Mouse (Mus musculus): ENCODE measurements around the gene Olfr701. TPM values are rescaled to one million over a fixed set of nuclear protein-coding genes. Genes with fewer than 3 reads are reported as not detected.

Olfr701 gene
- not detected in 2 replicates for polyA plus RNA-seq (2016; fragmentation: Nextera tagmentation; extraction: Ambion mirVana)

DNA sequence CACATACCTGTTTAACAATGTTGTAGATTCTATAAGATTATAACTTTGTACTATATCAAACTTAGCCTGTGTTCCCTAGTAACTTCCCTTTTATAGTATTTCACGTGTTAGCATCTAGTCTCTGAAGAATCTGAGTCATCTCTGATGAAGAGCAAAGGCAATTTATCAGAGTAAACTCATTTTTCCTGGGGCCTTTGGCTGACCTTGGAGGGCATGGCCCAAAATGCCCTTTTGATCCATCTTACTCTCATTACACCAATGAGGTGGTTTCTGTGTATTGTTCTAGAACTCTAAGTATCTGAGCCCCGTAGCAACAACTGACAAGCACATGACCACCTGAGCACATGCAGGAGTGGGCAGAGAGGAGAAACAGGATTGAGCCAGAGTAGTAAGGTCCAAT is at the start of gene Olfr701:
Gene Olfr701, plus strand, starts transcription at position 301 of the 400 bp plus-strand sequence.
- DNase-seq (ENCODE audit: low spot score) = no peak
- H3K4me1 ChIP-seq (replicated peaks) = no peaks in the 10 kb centered on the region
- no peak within 1 kb of the TSS for H3K4me3 ChIP-seq
- no peaks in the 10 kb centered on the region for H3K27me3 ChIP-seq (ENCODE audit: insufficient read depth, poor library complexity, severe bottlenecking)
- WGBS = 79% methylated on average over 2 of the region's 2 CpGs
- H3K27ac ChIP-seq = no peak within 1 kb of the TSS
- H3K36me3 ChIP-seq = no peaks in the 10 kb centered on the region
- no peaks in the 10 kb centered on the region for H3K9me3 ChIP-seq

GRCm38 (mm10) chr7:106788330-106788729 is 25.6 kb upstream of the Olfr701 start:
- Histone ChIP-seq H3K4me1 (replicated peaks) (no peaks in the 10 kb centered on the region), H3K4me3 (no peak overlapping the region), H3K36me3 (no peaks in the 10 kb centered on the region), H3K9me3 (no peaks in the 10 kb centered on the region), H3K27ac (no peak overlapping the region), H3K27me3 (ENCODE audit: insufficient read depth, poor library complexity, severe bottlenecking) (no peaks in the 10 kb centered on the region)
- no peak for DNase-seq (ENCODE audit: low spot score)

DNA sequence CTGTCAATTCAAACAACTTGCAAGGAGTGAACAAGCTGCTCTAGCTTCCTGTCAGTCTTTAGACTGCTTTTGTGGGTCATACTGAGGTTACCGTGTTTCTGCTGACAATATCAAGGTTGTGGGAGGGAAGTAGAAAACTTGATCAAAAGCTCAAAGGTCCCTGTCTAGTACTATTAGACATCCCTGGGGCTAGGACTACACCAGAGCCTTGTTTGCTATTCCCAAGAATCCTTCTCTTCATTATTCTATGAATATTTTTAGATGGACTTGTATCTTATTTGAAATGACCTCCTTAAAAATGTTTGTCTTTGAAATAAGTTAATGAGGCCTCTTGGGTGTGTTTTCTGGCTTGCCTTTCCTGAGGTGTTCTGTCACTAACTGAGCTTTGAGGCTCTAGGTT is 20.8 kb upstream of the Olfr701 start, which contains the start of gene Olfr699:
Gene Olfr699, minus strand, starts transcription at position 101 of the 400 bp plus-strand sequence.
- H3K27me3 ChIP-seq (ENCODE audit: insufficient read depth, poor library complexity, severe bottlenecking) = no peaks in the 10 kb centered on the region
- no peaks in the 10 kb centered on the region for H3K36me3 ChIP-seq
- no peak within 1 kb of the TSS for H3K27ac ChIP-seq
- no peaks in the 10 kb centered on the region for H3K4me1 ChIP-seq (replicated peaks)
- 86% methylated on average over 1 of the region's 1 CpGs for WGBS
- H3K9me3 ChIP-seq = no peaks in the 10 kb centered on the region
- no peak for DNase-seq (ENCODE audit: low spot score)
- H3K4me3 ChIP-seq = no peak within 1 kb of the TSS

GRCm38 (mm10) chr7:106808734-106809133 is 5.2 kb upstream of the Olfr701 start, which contains the start of gene Olfr700:
Gene Olfr700, minus strand, starts transcription at chr7:106808834.
- DNase-seq (ENCODE audit: low spot score) = no peak

GRCm38 (mm10) chr7:106815775-106816174 is 1.8 kb downstream of the Olfr701 start:
- Histone ChIP-seq H3K27ac (no peak overlapping the region), H3K27me3 (ENCODE audit: insufficient read depth, poor library complexity, severe bottlenecking) (no peaks in the 10 kb centered on the region), H3K9me3 (no peaks in the 10 kb centered on the region), H3K36me3 (no peaks in the 10 kb centered on the region), H3K4me3 (no peak overlapping the region), H3K4me1 (replicated peaks) (no peaks in the 10 kb centered on the region)
- DNase-seq (ENCODE audit: low spot score) = no peak
- 72% methylated on average over 2 of the region's 2 CpGs for WGBS

More at GRCm38 (mm10) chr7:106808734-106809133, 5.2 kb upstream of the Olfr701 start, which contains the start of gene Olfr700:
- H3K27me3 ChIP-seq (ENCODE audit: insufficient read depth, poor library complexity, severe bottlenecking) = no peaks in the 10 kb centered on the region
- no peak within 1 kb of the TSS for H3K27ac ChIP-seq
- H3K4me1 ChIP-seq (replicated peaks) = no peaks in the 10 kb centered on the region
- whole genome bisulfite sequencing = 91% methylated on average over 1 of the region's 1 CpGs
- H3K9me3 ChIP-seq = no peaks in the 10 kb centered on the region
- no peak within 1 kb of the TSS for H3K4me3 ChIP-seq
- no peaks in the 10 kb centered on the region for H3K36me3 ChIP-seq

- H3K4me1 ChIP-seq (replicated peaks) = no peaks in the 10 kb centered on the region
- no peak overlapping the region for H3K27ac ChIP-seq
- no peak for DNase-seq (ENCODE audit: low spot score)
- no peaks in the 10 kb centered on the region for H3K9me3 ChIP-seq
- H3K36me3 ChIP-seq = no peaks in the 10 kb centered on the region
- H3K4me3 ChIP-seq = no peak overlapping the region
- H3K27me3 ChIP-seq (ENCODE audit: insufficient read depth, poor library complexity, severe bottlenecking) = no peaks in the 10 kb centered on the region
Measured at GRCm38 (mm10) chr7:106818414-106818813, 4.5 kb downstream of the Olfr701 start.

DNA sequence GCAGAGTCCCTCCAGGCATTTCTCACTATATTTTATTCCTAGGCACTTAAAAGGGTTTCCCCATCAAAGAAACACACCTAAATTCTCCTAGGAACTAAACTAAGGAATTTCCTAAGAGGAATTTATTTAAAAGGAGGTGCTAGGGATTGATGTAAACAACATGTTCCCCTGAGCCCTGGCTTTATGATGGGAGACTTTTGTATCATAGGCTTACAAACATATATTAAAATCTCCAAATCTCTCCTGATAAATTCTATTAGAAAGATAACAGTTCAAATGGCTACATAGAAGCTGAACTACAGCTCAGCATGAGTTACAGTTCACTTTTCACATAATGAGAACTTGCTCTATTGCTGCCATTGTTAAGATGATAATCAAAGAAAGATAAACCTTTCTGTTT is 19.9 kb downstream of the Olfr701 start, which contains the start of gene Olfr702:
Gene Olfr702, minus strand, starts transcription at position 101 of the 400 bp plus-strand sequence.
- H3K9me3 ChIP-seq = no peaks in the 10 kb centered on the region
- H3K4me3 ChIP-seq = no peak within 1 kb of the TSS
- no peak within 1 kb of the TSS for H3K27ac ChIP-seq
- H3K27me3 ChIP-seq (ENCODE audit: insufficient read depth, poor library complexity, severe bottlenecking) = no peaks in the 10 kb centered on the region
- no peaks in the 10 kb centered on the region for H3K4me1 ChIP-seq (replicated peaks)
- DNase-seq (ENCODE audit: low spot score) = no peak
- no peaks in the 10 kb centered on the region for H3K36me3 ChIP-seq

- no peaks in the 10 kb centered on the region for H3K27me3 ChIP-seq (ENCODE audit: insufficient read depth, poor library complexity, severe bottlenecking)
- no peaks in the 10 kb centered on the region for H3K4me1 ChIP-seq (replicated peaks)
- DNase-seq (ENCODE audit: low spot score) = no peak
- H3K4me3 ChIP-seq = no peak within 1 kb of the TSS
- no peak within 1 kb of the TSS for H3K27ac ChIP-seq
- no peaks in the 10 kb centered on the region for H3K9me3 ChIP-seq
- 62% methylated on average over 2 of the region's 2 CpGs for WGBS
- no peaks in the 10 kb centered on the region for H3K36me3 ChIP-seq
Measured at GRCm38 (mm10) chr7:106843060-106843459, 29.1 kb downstream of the Olfr701 start, which contains the start of gene Olfr703. Gene Olfr703, plus strand, starts transcription at chr7:106843360.

DNA sequence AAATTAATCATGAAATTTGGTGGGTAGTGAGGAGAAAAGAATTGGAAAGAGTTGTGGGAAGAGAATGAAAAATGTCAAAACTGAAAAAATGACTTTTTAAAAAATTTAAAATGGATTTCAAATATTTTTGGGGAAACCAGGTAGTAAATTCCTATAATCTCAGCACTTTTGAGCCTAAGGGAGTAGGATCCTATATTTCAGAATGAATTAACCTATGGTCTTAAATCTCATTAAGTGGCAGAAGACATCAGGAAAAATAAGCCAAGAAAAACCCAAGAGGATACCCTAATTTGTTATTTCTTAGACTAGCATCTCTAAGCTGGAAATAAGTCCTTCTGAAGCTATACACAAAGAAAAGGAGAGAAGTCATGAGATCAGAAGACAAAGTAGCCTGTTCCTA is 49.0 kb downstream of the Olfr701 start, which contains the start of gene Olfr704:
Gene Olfr704, plus strand, starts transcription at position 301 of the 400 bp plus-strand sequence.
- Histone ChIP-seq H3K27ac (no peak within 1 kb of the TSS), H3K36me3 (no peaks in the 10 kb centered on the region), H3K9me3 (0 out of 2 replicates have a peak, but pooled peaks cover 2% of the 10 kb centered on the region), H3K4me1 (replicated peaks) (no peaks in the 10 kb centered on the region), H3K4me3 (no peak within 1 kb of the TSS), H3K27me3 (ENCODE audit: insufficient read depth, poor library complexity, severe bottlenecking) (no peaks in the 10 kb centered on the region)
- no peak for DNase-seq (ENCODE audit: low spot score)

Other genes starting within 250 kb of the Olfr701 start
- gene Olfr693, start 133.5 kb upstream of the Olfr701 start, polyA plus RNA-seq (2016; fragmentation: Nextera tagmentation; extraction: Ambion mirVana) = not detected in 2 replicates
- not detected in 2 replicates for gene Olfr694, start 122.3 kb upstream of the Olfr701 start, polyA plus RNA-seq (2016; fragmentation: Nextera tagmentation; extraction: Ambion mirVana)
- gene Olfr695, start 97.7 kb upstream of the Olfr701 start, polyA plus RNA-seq (2016; fragmentation: Nextera tagmentation; extraction: Ambion mirVana) = not detected in 2 replicates
- gene Olfr697, start 71.7 kb upstream of the Olfr701 start, polyA plus RNA-seq (2016; fragmentation: Nextera tagmentation; extraction: Ambion mirVana) = not detected in 2 replicates
- not detected in 2 replicates for gene Olfr698, start 58.7 kb upstream of the Olfr701 start, polyA plus RNA-seq (2016; fragmentation: Nextera tagmentation; extraction: Ambion mirVana)
- gene Olfr699, start 20.9 kb upstream of the Olfr701 start, polyA plus RNA-seq (2016; fragmentation: Nextera tagmentation; extraction: Ambion mirVana) = not detected in 2 replicates
- not detected in 2 replicates for gene Olfr700, start 5.3 kb upstream of the Olfr701 start, polyA plus RNA-seq (2016; fragmentation: Nextera tagmentation; extraction: Ambion mirVana)
- gene Olfr702, start 19.8 kb downstream of the Olfr701 start, polyA plus RNA-seq (2016; fragmentation: Nextera tagmentation; extraction: Ambion mirVana) = not detected in 2 replicates
- gene Olfr703, start 29.2 kb downstream of the Olfr701 start, polyA plus RNA-seq (2016; fragmentation: Nextera tagmentation; extraction: Ambion mirVana) = not detected in 2 replicates
- gene Olfr704, start 49.1 kb downstream of the Olfr701 start, polyA plus RNA-seq (2016; fragmentation: Nextera tagmentation; extraction: Ambion mirVana) = not detected in 2 replicates
- gene Olfr705, start 62.8 kb downstream of the Olfr701 start, polyA plus RNA-seq (2016; fragmentation: Nextera tagmentation; extraction: Ambion mirVana) = not detected in 2 replicates
- gene Olfr706, start 74.0 kb downstream of the Olfr701 start, polyA plus RNA-seq (2016; fragmentation: Nextera tagmentation; extraction: Ambion mirVana) = not detected in 2 replicates
- gene Olfr707, start 87.1 kb downstream of the Olfr701 start, polyA plus RNA-seq (2016; fragmentation: Nextera tagmentation; extraction: Ambion mirVana) = not detected in 2 replicates
- gene Olfr1532-ps1, start 93.9 kb downstream of the Olfr701 start, polyA plus RNA-seq (2016; fragmentation: Nextera tagmentation; extraction: Ambion mirVana) = not detected in 2 replicates
- not detected in 2 replicates for gene Olfr709-ps1, start 118.1 kb downstream of the Olfr701 start, polyA plus RNA-seq (2016; fragmentation: Nextera tagmentation; extraction: Ambion mirVana)
- gene Olfr710, start 134.2 kb downstream of the Olfr701 start, polyA plus RNA-seq (2016; fragmentation: Nextera tagmentation; extraction: Ambion mirVana) = not detected in 2 replicates
- not detected in 2 replicates for gene Olfr6, start 149.8 kb downstream of the Olfr701 start, polyA plus RNA-seq (2016; fragmentation: Nextera tagmentation; extraction: Ambion mirVana)
- gene Olfr711, start 161.3 kb downstream of the Olfr701 start, polyA plus RNA-seq (2016; fragmentation: Nextera tagmentation; extraction: Ambion mirVana) = not detected in 2 replicates
- not detected in 2 replicates for gene Olfr2, start 191.9 kb downstream of the Olfr701 start, polyA plus RNA-seq (2016; fragmentation: Nextera tagmentation; extraction: Ambion mirVana)
- gene Olfr713, start 217.0 kb downstream of the Olfr701 start, polyA plus RNA-seq (2016; fragmentation: Nextera tagmentation; extraction: Ambion mirVana) = not detected in 2 replicates